Mouse (Mus musculus) MEL (cell line): ENCODE results near the gene Olfr763. TPM values are rescaled to one million over a fixed set of nuclear protein-coding genes. Genes with fewer than 3 reads are reported as not detected.

ENCODE experiments used
- DNase-seq: peaks from one replicate; pipeline ENCODE4 v3.0.0; 2011; ENCODE audit warnings: low read depth, low spot score
- H3K27ac ChIP-seq: 2 replicates; pipeline ENCODE4 v1.5.1; 2012; ENCODE audit warnings: low read depth, mild to moderate bottlenecking, control low read depth, low read length, moderate library complexity; ENCODE audit not compliant: control insufficient read depth
- H3K27me3 ChIP-seq, 2 experiments: fragments of 150-350 bp in 1 of 2; sonication (generic) in 1 of 2; 2 replicates each; pipeline ENCODE4 v1.6.1; 2012; ENCODE audit warnings: low read length in 2 of 2, mild to moderate bottlenecking in 2 of 2, improper control_type of control experiment in 1 of 2, moderate library complexity in 1 of 2; ENCODE audit not compliant: insufficient read depth in 2 of 2, control insufficient read depth in 1 of 2
- H3K36me3 ChIP-seq, 2 experiments: 2 replicates each; pipeline ENCODE4 v1.6.1; 2012 to 2014; ENCODE audit warnings: low read length in 2 of 2, improper control_type of control experiment in 1 of 2, inconsistent platforms in 1 of 2, mild to moderate bottlenecking in 1 of 2; ENCODE audit not compliant: insufficient read depth in 2 of 2, control insufficient read depth in 1 of 2
- H3K4me1 ChIP-seq, 2 experiments: fragments of 150-350 bp in 1 of 2; sonication (generic) in 1 of 2; 2 replicates each; pipeline ENCODE4 v1.6.1; 2012; ENCODE audit warnings: low read length in 2 of 2, improper control_type of control experiment in 1 of 2, mild to moderate bottlenecking in 1 of 2; ENCODE audit not compliant: insufficient read depth in 2 of 2, control insufficient read depth in 1 of 2
- H3K4me3 ChIP-seq, 2 experiments: fragments of 150-350 bp in 1 of 2; sonication (generic) in 1 of 2; 2 replicates each; pipeline ENCODE4 v1.5.1; 2012; ENCODE audit warnings: low read depth in 2 of 2, low read length in 2 of 2, mild to moderate bottlenecking in 2 of 2, moderate library complexity in 2 of 2, control low read depth in 1 of 2, improper control_type of control experiment in 1 of 2; ENCODE audit not compliant: control insufficient read depth in 1 of 2, insufficient read depth in 1 of 2
- H3K79me2 ChIP-seq: 2 replicates; pipeline ENCODE4 v1.6.1; 2012; ENCODE audit warnings: mild to moderate bottlenecking, low read length, moderate library complexity; ENCODE audit not compliant: control insufficient read depth, poor library complexity, insufficient read depth
- H3K9ac ChIP-seq: 2 replicates; pipeline ENCODE4 v1.6.1; 2012; ENCODE audit warnings: low read depth, mild to moderate bottlenecking, control low read depth, low read length, moderate library complexity; ENCODE audit not compliant: control insufficient read depth, poor library complexity, severe bottlenecking
- H3K9me3 ChIP-seq: fragments of 150-350 bp; sonication (generic); replicated peaks from 2 replicates; pipeline ENCODE4 v1.6.1; 2012; ENCODE audit warnings: mild to moderate bottlenecking, low read length, improper control_type of control experiment, moderate library complexity; ENCODE audit not compliant: insufficient read depth
- CHD1 ChIP-seq: IDR thresholded peaks from 2 replicates; pipeline ENCODE4 v1.6.1; 2012; ENCODE audit warnings: low read depth, mild to moderate bottlenecking, inconsistent platforms, low read length, improper control_type of control experiment
- CHD2 ChIP-seq: IDR thresholded peaks from 2 replicates; pipeline ENCODE4 v1.6.1; 2011; ENCODE audit warnings: low read length, improper control_type of control experiment
- E2F4 ChIP-seq: IDR thresholded peaks from 2 replicates; pipeline ENCODE4 v1.6.1; 2011; ENCODE audit warnings: low read depth, low read length, improper control_type of control experiment, borderline replicate concordance
- GABPA ChIP-seq: IDR thresholded peaks from 2 replicates; pipeline ENCODE4 v1.6.1; 2012; ENCODE audit warnings: low read depth, mild to moderate bottlenecking, inconsistent platforms, low read length, improper control_type of control experiment, moderate library complexity
- GATA1 ChIP-seq: IDR thresholded peaks from 2 replicates; pipeline ENCODE4 v1.6.1; 2011; ENCODE audit warnings: low read depth, low read length, improper control_type of control experiment
- JUND ChIP-seq: IDR thresholded peaks from 2 replicates; pipeline ENCODE4 v1.6.1; 2011; ENCODE audit warnings: low read depth, mild to moderate bottlenecking, improper control_type of control experiment, low read length
- MAZ ChIP-seq: IDR thresholded peaks from 2 replicates; pipeline ENCODE4 v1.6.1; 2012; ENCODE audit warnings: low read depth, mild to moderate bottlenecking, inconsistent platforms, low read length, improper control_type of control experiment
- MEF2A ChIP-seq: IDR thresholded peaks from 2 replicates; pipeline ENCODE4 v1.6.1; 2014; ENCODE audit warnings: low read depth, mild to moderate bottlenecking, inconsistent platforms, low read length, improper control_type of control experiment; ENCODE audit not compliant: poor library complexity, insufficient replicate concordance, severe bottlenecking; ENCODE audit errors: extremely low read depth
- NELFE ChIP-seq: IDR thresholded peaks from 2 replicates; pipeline ENCODE4 v1.6.1; 2011; ENCODE audit warnings: low read depth, low read length, improper control_type of control experiment
- POLR2A ChIP-seq, 2 experiments: IDR thresholded peaks; 2 replicates each; pipeline ENCODE4 v1.6.1; 2011 to 2012; ENCODE audit warnings: low read length in 2 of 2, mild to moderate bottlenecking in 2 of 2, control low read depth in 1 of 2, improper control_type of control experiment in 1 of 2, low read depth in 1 of 2, moderate library complexity in 1 of 2; ENCODE audit not compliant: control insufficient read depth in 1 of 2, insufficient read depth in 1 of 2, poor library complexity in 1 of 2
- POLR2AphosphoS2 ChIP-seq: IDR thresholded peaks from 2 replicates; pipeline ENCODE4 v1.6.1; 2011; ENCODE audit warnings: low read length, improper control_type of control experiment
- RCOR1 ChIP-seq: IDR thresholded peaks from 2 replicates; pipeline ENCODE4 v1.6.1; 2012; ENCODE audit warnings: low read depth, mild to moderate bottlenecking, inconsistent platforms, low read length, improper control_type of control experiment
- SMC3 ChIP-seq: IDR thresholded peaks from 2 replicates; pipeline ENCODE4 v1.6.1; 2011; ENCODE audit warnings: low read depth, low read length, improper control_type of control experiment
- TBP ChIP-seq: IDR thresholded peaks from 2 replicates; pipeline ENCODE4 v1.8.0; 2011; ENCODE audit warnings: low read depth, low read length, improper control_type of control experiment
- TCF12 ChIP-seq: IDR thresholded peaks from 2 replicates; pipeline ENCODE4 v1.6.1; 2014; ENCODE audit warnings: low read depth, mild to moderate bottlenecking, inconsistent platforms, low read length, improper control_type of control experiment, moderate library complexity
- UBTF ChIP-seq: IDR thresholded peaks from 2 replicates; pipeline ENCODE4 v1.6.1; 2012; ENCODE audit warnings: low read depth, mild to moderate bottlenecking, inconsistent platforms, low read length, improper control_type of control experiment, moderate library complexity, borderline replicate concordance; ENCODE audit not compliant: insufficient read depth
- USF1 ChIP-seq: IDR thresholded peaks from 2 replicates; pipeline ENCODE4 v1.6.1; 2014; ENCODE audit warnings: low read depth, mild to moderate bottlenecking, inconsistent platforms, low read length, improper control_type of control experiment, moderate library complexity
- USF2 ChIP-seq, 2 experiments: IDR thresholded peaks; 2 replicates each; pipeline ENCODE4 v1.6.1; 2011 to 2012; ENCODE audit warnings: improper control_type of control experiment in 2 of 2, low read length in 2 of 2, borderline replicate concordance in 1 of 2, inconsistent platforms in 1 of 2, low read depth in 1 of 2, mild to moderate bottlenecking in 1 of 2; ENCODE audit not compliant: insufficient read depth in 1 of 2
- ZC3H11A ChIP-seq: IDR thresholded peaks from 2 replicates; pipeline ENCODE4 v1.6.1; 2012; ENCODE audit warnings: low read depth, mild to moderate bottlenecking, inconsistent platforms, low read length, improper control_type of control experiment
- ZNF384 ChIP-seq: IDR thresholded peaks from 2 replicates; pipeline ENCODE4 v1.6.1; 2012; ENCODE audit warnings: low read depth, mild to moderate bottlenecking, inconsistent platforms, low read length, improper control_type of control experiment
- polyA plus RNA-seq, 2 experiments: library from polyadenylated mRNA; stranded (reverse) in 1 of 2; unstranded in 1 of 2; fragments of >175 nt in 1 of 2; fragments of >200 nt in 1 of 2; gene quantifications; 2 replicates each; pipeline versions ENCODE4 v1.2.1 to v1.2.4; 2012; ENCODE audit warnings: low replicate concordance in 2 of 2, low read depth in 1 of 2; ENCODE audit not compliant: insufficient read length in 2 of 2, insufficient read depth in 1 of 2, missing spikeins in 1 of 2
- total RNA-seq: library from RNA; depleted of rRNA; stranded (reverse); fragments of 300-350 nt; gene quantifications from 2 replicates; pipeline ENCODE4 v1.2.3, GENCODE M21; 2012

The Olfr763 gene
- total and polyA plus RNA-seq, 3 experiments, result not detected

- H3K79me2 ChIP-seq, result no peaks in the 10 kb centered on the region
- DNase-seq, result no peak
- no peak overlapping the region for H3K9ac ChIP-seq
- TF ChIP-seq JUND (no peak), POLR2AphosphoS2 (no peak), TCF12 (no peak), MAZ (no peak), GABPA (no peak), NELFE (no peak), UBTF (no peak), USF2 (IDR thresholded peaks at IDR 0.05; ENCODE audit: borderline replicate concordance in 1 of 2, insufficient read depth in 1 of 2, low read depth in 1 of 2, low read length in 2 of 2) (no peak), GATA1 (no peak), USF1 (no peak), MEF2A (no peak), SMC3 (no peak), POLR2A (IDR thresholded peaks at IDR 0.05; ENCODE audit: control insufficient read depth in 1 of 2, insufficient read depth in 1 of 2, low read depth in 1 of 2, low read length in 2 of 2, poor library complexity in 1 of 2) (no peak), TBP (no peak), E2F4 (no peak), ZC3H11A (no peak), CHD2 (no peak), RCOR1 (no peak)
- no peaks in the 10 kb centered on the region; a peak in 1 of 4 replicates for H3K4me1 ChIP-seq
- H3K27me3 ChIP-seq, result peaks cover 0 to 2% of the 10 kb centered on the region in 2 experiments; a peak in 1 of 4 replicates
- no peak overlapping the region for H3K27ac ChIP-seq
- H3K9me3 ChIP-seq, result no peaks in the 10 kb centered on the region
- H3K36me3 ChIP-seq, result no peaks in the 10 kb centered on the region; a peak in 1 of 4 replicates
- no peak overlapping the region for H3K4me3 ChIP-seq
These were observed 39.8 kb upstream of the Olfr763 start for GRCm38 (mm10) chr10:128970740-128971250.

DNA sequence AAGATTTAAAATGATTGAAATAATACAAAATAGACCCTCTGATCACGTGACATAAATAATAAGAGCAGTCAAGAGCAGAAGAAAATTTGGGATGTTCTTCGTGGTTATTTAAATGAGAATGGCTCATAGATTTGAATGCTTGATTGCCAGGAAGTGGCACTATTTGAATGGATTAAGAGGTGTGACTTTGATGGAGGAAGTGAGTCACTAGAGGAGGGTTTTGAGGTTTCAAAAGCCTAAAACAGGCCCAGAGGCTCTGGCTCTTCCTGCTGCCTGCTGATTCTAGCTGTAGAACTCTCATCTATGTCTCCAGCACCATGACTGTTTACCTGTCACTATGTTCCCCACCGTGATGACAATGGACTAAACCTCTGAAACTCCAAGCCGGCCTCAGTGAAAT lies 37.8 kb upstream of the Olfr763 start:
- H3K9ac ChIP-seq, result no peak overlapping the region
- H3K36me3 ChIP-seq, result no peaks in the 10 kb centered on the region; a peak in 1 of 4 replicates
- TF ChIP-seq USF1 (peak; percentile 19; the same call in 1 of the 2 replicates), ZNF384 (no peak), CHD1 (no peak), GATA1 (no peak), ZC3H11A (no peak), SMC3 (no peak), NELFE (no peak), POLR2AphosphoS2 (no peak)
- peaks cover 0 to under 1% of the 10 kb centered on the region in 2 experiments; a peak in 1 of 4 replicates for H3K27me3 ChIP-seq
- no peaks in the 10 kb centered on the region for H3K4me1 ChIP-seq
- no peak for DNase-seq
- no peaks in the 10 kb centered on the region for H3K79me2 ChIP-seq
- no peaks in the 10 kb centered on the region for H3K9me3 ChIP-seq
- H3K4me3 ChIP-seq, result no peak overlapping the region
- H3K27ac ChIP-seq, result no peak overlapping the region
